Mouse (Mus musculus) gastrocnemius, adult 8-10 months (tissue): ENCODE results near the gene Kcnd1. TPM values are rescaled to one million over a fixed set of nuclear protein-coding genes. Genes with fewer than 3 reads are reported as not detected.

ENCODE experiments used
- DNase-seq, 2 experiments: peaks; one replicate each; pipeline ENCODE4 v3.0.0; 2022; ENCODE audit warnings: low spot score in 2 of 2
- microRNA-seq: library from miRNA; unstranded; fragments of <30 nt; microRNA quantifications from one replicate; pipeline ENCODE4 v1.2.0, GENCODE M21; 2022
- total RNA-seq, 4 experiments: library from RNA; stranded (reverse); gene quantifications; 2 replicates each; pipeline ENCODE4 v1.2.4; 2022

Gene Kcnd1
- total RNA-seq, 4 experiments from 2014 or later = 0.05 to 0.16 (median 0.12) TPM

DNA sequence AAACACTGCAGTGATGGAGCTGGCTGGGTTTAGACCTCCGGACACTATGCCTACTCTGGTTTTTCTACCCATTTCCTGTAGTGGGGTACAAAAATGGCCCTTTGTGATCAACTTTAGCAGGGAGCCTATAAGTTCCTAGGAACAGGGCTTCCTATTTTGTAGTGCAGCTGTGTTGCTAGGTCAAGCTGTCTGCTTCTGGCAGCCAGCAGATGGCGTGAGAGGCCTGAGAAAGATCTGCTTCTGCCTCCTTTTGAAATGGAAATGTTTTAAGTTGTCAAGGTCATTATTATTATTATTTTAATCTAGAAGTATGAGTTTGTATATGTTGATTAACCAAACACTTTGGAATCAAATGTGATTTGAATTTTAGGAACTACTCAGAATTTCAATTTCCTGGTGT is 32.5 kb downstream of the Kcnd1 start:
- DNase-seq = no peak

DNA sequence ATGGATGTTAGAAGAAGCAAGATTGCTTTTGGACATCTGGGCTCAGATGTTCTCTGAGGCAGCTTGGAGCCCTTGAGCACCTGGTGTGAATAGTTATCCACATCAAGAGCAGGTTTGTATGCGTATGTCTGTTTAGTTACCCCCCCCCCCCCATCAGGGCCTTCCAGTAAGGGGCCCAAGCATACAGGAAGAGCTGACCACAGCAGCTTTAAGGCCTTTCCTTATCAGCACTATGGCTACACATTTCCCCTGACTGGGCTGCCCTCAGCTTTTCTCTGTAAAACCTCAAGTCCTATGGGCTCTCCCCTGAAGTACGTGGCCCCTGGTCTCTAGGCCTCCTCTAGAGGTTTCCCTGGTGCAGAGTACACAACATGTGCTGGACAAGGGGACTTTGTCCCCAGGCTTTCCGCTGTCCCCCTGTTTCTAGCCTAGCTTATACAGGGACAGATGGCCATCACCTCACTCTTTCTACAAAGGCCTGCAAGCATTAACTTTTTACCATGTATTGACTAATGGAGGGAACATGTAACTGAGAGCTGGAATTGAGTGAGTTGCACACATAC is 37.2 kb downstream of the Kcnd1 start:
- no peak for DNase-seq

DNA sequence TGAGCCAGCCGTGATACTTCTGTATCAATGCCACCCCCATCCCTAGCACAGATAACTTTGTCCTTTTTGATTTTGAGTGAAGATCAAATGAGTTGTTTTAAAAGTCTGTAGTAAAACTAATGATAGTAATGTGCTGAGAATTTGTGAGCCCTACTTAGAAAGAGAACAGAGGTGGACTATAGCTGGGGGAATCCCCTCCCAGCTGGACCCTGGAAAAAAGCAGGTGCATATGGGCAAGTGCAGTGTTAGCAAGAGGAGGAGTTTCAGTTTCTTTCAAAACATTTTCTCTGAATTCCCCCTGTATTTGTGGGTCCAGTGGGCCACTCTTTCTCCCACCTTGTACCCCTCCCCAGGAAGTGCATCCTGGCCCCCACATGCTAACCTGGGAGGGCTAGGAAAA is 41.1 kb downstream of the Kcnd1 start:
- DNase-seq = no peak

DNA sequence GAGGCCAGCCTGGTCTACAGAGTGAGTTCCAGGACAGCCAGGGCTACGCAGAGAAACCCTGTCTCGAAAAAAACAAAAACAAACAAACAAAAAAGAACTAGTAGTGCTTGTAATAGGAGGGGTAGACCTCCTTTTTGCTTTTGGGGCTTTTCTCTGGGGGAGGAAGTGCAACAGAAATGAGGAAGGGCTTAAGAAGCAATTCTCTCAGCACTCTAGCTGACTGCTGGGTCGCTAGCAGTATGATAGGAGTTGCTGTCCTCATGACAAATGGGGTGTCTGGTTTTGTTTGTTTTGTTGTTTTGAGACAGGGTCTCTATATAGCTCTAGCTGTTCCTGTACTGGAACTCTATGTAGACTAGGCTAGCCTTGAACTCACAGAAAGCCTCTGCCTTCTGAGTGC is 42.5 kb downstream of the Kcnd1 start:
- no peak for DNase-seq

DNA sequence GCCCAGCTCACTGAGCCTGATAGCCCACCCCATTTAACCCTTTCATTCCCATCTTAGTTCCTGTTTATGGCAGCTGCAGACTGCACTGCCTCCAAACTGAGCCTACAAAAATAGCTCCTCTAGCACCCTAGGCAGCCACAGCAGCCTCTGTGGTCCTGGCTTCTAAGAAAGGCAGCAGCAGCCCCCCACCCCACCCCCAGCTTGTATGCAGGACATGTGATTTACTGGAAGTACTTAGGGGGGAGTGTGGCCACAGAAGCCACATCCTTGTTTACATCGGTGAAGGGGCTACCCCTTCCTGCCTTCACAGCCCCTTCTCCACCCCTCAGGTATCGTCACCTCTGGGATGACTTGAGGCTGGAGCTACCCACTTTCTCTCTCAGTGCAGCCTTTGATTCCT is 43.3 kb downstream of the Kcnd1 start:
- no peak for DNase-seq

DNA sequence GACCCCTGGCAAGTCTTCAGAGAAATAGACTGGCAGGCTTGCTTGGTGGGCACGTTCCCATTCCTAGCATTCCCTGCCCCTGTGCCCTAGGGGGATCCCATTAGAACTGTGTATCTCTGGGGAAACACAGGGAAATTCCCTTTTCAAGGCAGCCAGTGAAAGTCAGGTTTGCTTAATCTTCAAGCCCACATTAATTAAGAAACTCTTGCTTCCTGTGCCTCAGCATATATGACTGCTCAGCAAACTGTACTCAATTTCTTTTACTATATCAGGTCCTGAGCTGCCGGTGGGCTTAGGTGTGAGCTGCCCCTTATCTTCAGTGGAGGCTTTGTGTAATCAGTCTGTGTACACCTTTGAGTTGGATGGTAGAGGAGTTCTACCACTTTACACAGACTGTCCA is 43.7 kb downstream of the Kcnd1 start:
- DNase-seq = no peak

DNA sequence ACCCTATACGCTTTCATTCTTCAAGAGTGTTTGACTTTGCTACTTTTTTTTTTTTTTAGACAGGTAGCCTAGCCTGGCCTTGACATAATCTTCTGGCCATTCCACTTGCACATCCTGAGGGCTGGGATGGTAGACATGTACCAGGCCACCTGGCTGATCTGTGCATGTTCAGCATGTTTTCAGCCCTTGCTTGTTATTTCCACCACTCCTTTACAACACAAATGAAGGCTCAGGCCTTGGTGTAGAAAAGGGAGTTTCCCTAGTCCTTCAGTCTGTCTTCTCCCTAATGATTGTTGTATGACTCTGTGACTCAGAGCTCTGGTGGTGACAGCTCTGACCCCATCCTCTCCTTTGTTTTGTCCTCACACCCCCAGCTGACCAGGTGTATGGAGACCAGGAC is 45.1 kb downstream of the Kcnd1 start:
- no peak for DNase-seq

DNA sequence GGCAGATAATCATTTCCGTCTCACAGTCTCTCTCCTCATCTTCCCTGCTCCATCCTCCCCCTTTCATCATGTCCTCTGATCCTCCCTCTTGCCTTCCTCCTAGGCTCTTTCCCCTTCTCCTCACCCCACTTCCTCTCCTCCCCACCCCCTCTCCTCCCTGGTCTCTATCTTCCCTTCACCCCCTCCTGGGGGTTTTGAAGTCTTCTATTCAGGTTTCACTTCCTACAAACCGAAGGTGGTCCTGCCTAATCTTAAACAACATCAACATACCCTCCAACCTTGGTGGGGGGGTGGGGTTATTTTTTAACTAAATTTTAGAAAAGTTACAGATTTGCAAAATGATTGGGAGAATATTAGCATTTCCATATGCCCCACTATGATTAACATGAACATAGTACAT is 46.4 kb downstream of the Kcnd1 start:
- no peak for DNase-seq

DNA sequence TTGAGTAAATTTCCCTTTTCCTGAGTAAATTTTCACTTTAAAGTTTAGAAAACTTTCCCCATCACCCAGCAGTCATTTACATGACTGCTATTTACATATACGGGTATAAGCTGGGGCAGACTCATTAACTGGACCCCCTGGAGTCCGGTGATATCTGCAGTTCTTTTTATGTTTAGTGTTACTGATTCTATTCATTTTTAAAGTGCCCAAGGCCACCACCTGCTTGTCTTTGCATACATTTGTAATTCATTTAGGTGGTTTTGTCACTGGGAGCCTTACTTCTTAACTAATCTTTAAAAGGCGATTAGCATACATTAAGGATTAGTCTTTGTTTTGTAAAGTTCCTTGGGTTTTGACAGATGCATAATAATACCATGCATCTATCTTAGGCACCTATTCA is 47.7 kb downstream of the Kcnd1 start:
- DNase-seq = no peak

DNA sequence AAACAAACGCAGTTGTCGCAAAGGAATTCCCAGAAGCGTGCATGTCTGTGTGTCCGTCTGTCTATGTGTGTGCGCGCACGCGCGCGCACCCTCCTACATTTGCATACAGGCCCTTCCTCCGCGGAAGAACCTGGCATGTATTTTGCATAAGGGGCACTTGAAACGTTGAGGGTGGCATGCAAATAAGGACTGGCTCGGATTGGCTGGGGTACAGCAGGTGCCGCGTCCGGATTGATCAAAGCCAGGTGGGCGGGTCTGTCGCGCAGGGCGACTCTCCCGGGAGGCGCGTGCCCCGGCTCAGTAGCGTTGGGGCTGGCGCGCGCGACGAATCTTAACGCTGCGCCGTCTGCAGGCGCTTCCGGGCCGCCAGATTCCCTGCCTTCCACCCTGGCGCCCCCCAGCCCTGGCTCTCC is 55.9 kb downstream of the Kcnd1 start, which contains the start of gene Pim2:
TSS of gene Pim2 (plus strand) at position 256 of the 413 bp plus-strand sequence.
- peak; percentile 33 to 75 for DNase-seq

DNA sequence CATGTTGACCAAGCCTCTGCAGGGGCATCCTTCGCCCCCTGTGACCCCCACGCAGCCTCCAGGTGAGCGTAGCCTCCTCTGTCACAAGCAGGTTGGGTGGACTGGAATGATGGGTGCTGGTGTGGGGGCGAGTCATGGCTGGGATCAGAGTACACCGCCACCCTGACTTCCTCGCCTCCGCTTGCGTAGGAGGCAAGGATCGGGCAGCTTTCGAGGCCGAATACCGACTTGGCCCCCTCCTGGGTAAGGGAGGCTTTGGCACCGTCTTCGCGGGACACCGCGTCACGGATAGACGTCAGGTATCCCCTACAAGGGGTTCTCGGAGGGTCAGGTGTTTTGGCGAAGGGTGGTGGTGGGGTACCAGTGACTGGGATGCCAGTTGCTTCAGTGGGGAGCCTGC is 56.4 kb downstream of the Kcnd1 start:
- no peak for DNase-seq

DNA sequence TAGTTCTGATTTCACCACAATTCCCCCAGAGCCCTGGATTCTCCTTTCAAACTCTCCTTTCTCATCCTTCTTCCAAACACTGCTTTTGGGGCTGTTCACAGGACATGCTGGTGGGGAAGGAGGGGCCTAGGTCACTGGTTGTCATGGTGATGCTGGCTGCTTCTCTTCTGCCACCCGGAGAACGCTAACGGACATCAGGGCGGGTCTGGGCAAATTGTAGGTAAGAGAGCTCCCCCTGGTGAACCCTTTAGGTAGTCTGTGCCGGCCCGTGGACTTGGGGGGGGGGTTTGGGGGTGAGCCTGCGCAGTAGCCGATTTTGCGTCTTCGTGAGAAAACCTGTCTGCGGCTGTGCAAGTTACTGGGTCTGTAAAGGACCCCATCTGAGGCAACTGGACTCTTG is 57.7 kb downstream of the Kcnd1 start:
- peak; percentile 10 to 47 for DNase-seq

DNA sequence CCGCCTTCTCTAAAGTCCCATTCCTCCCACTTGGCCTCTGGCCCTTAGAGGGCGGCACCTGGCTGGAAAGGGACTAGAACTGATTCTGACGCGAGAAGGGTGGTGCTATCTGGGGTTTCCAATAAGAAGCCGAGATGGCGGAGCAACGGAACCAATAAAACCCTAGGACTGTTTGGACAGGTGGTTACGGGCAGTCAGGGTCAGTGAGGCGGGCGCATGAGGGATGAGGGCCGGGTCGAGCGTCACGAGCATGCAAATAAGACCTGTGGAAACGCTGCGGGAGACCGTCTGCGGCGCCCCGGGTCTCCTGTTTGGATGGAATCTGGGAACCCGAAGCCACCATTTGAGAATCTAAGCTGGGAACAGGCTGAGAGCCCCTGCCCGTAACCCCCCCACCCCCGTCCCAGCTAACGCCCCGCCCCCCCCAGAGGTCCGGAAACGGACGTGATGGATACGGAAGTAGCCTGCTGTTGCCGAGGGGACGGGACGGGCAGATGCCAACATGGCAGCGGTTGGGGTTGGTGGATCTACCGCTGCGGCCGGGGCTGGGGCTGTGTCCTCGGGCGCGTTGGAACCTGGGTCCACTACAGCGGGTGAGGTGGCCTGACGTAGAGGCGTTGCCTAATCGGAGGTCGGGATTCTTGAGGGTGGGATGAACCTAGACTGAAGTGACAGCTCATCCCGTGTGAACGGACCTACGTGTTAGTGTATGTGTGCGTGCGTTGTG is 61.9 kb downstream of the Kcnd1 start, which contains the start of gene Slc35a2:
TSS of gene Slc35a2 (plus strand) at position 188 of the 727 bp plus-strand sequence.
- DNase-seq = peak; percentile 84 to 85

Small RNAs within 50 kb of the gene (microRNA-seq; reads per million reads assigned to microRNA genes)
- gene Mir1198 = 44.1 reads per million, percentile 37 among the genes with 10 or more reads in this experiment

Other genes starting within 250 kb of the Kcnd1 start
- under 1 TPM in 2 of 4 experiments, not detected in 2; 0.19 to 0.59 TPM for gene Foxp3, start 248.6 kb upstream of the Kcnd1 start, total RNA-seq
- 1 to 10 TPM; 2.4 to 4.7 (median 4.3) TPM for gene Ppp1r3f, start 248.0 kb upstream of the Kcnd1 start, total RNA-seq
- 10 to 100 TPM; 10.1 to 13.8 (median 11.6) TPM for gene Ccdc22, start 216.8 kb upstream of the Kcnd1 start, total RNA-seq
- gene Cacna1f, start 215.2 kb upstream of the Kcnd1 start, total RNA-seq = not detected
- 1 to 10 TPM in 3 of 4 experiments, under 1 TPM in 1; 0.73 to 4.3 (median 2.2) TPM for gene Syp, start 183.8 kb upstream of the Kcnd1 start, total RNA-seq
- gene Prickle3, start 165.0 kb upstream of the Kcnd1 start, total RNA-seq = 10 to 100 TPM; 13.4 to 22.6 (median 17.0) TPM
- gene Plp2, start 150.9 kb upstream of the Kcnd1 start, total RNA-seq = 10 to 100 TPM; 29.6 to 34.3 (median 33.3) TPM
- gene Magix, start 141.0 kb upstream of the Kcnd1 start, total RNA-seq = 10 to 100 TPM; 21.4 to 25.1 (median 22.7) TPM
- gene Gpkow, start 125.2 kb upstream of the Kcnd1 start, total RNA-seq = 10 to 100 TPM; 12.4 to 13.2 (median 12.7) TPM
- gene Wdr45, start 108.0 kb upstream of the Kcnd1 start, total RNA-seq = 10 to 100 TPM; 34.5 to 41.8 (median 37.8) TPM
- under 1 TPM in 1 of 4 experiments, not detected in 3; 0.83 TPM for gene Gm45208, start 100.0 kb upstream of the Kcnd1 start, total RNA-seq
- gene Praf2, start 93.8 kb upstream of the Kcnd1 start, total RNA-seq = 1 to 10 TPM; 3.6 to 4.6 (median 3.7) TPM
- gene Ccdc120, start 71.4 kb upstream of the Kcnd1 start, total RNA-seq = 1 to 10 TPM in 1 of 4 experiments, under 1 TPM in 2, not detected in 1; 0.34 to 1.1 (median 0.86) TPM
- gene Tfe3, start 59.7 kb upstream of the Kcnd1 start, total RNA-seq = 1 to 10 TPM; 6.0 to 8.1 (median 7.6) TPM
- gene Gripap1, start 32.5 kb upstream of the Kcnd1 start, total RNA-seq = 10 to 100 TPM; 15.5 to 19.4 (median 16.1) TPM
- 10 to 100 TPM; 13.8 to 17.8 (median 15.6) TPM for gene Otud5, start 19.1 kb downstream of the Kcnd1 start, total RNA-seq
- 1 to 10 TPM; 1.1 to 3.3 (median 1.7) TPM for gene Pim2, start 56.0 kb downstream of the Kcnd1 start, total RNA-seq
- gene Slc35a2, start 61.7 kb downstream of the Kcnd1 start, total RNA-seq = 10 to 100 TPM in 2 of 4 experiments, 1 to 10 TPM in 2; 8.5 to 11.3 (median 10.2) TPM
- gene Pqbp1, start 77.0 kb downstream of the Kcnd1 start, total RNA-seq = 10 to 100 TPM; 17.3 to 20.6 (median 19.3) TPM
- 10 to 100 TPM; 47.8 to 58.6 (median 53.9) TPM for gene Timm17b, start 77.1 kb downstream of the Kcnd1 start, total RNA-seq
- not detected for gene Gm10491, start 85.5 kb downstream of the Kcnd1 start, total RNA-seq
- gene Gm10490, start 87.3 kb downstream of the Kcnd1 start, total RNA-seq = 1 to 10 TPM in 1 of 4 experiments, under 1 TPM in 1, not detected in 2; 0.87 to 1.5 TPM
- gene Pcsk1n, start 97.5 kb downstream of the Kcnd1 start, total RNA-seq = not detected
- not detected for gene Eras, start 106.3 kb downstream of the Kcnd1 start, total RNA-seq
- 1 to 10 TPM; 3.8 to 6.2 (median 4.2) TPM for gene Hdac6, start 125.6 kb downstream of the Kcnd1 start, total RNA-seq
- under 1 TPM in 1 of 4 experiments, not detected in 3; 0.13 TPM for gene Gata1, start 155.8 kb downstream of the Kcnd1 start, total RNA-seq
- not detected for gene Glod5, start 196.2 kb downstream of the Kcnd1 start, total RNA-seq